Mouse (Mus musculus): ENCODE measurements around the gene Prrx1.

The Prrx1 gene

GRCm38 (mm10) chr1:163313101-163313773 is at the start of gene Prrx1:
Gene Prrx1, minus strand, starts transcription at chr1:163313710.
- in situ Hi-C loops (cut with MboI; ENCODE audit: low sequenced_read_pairs) = no loop called here

GRCm38 (mm10) chr1:163362202-163362601 is 48.7 kb upstream of the Prrx1 start:
- in situ Hi-C loops (cut with MboI; ENCODE audit: low sequenced_read_pairs) = no loop called here

GRCm38 (mm10) chr1:163361376-163361775 is 47.9 kb upstream of the Prrx1 start:
- in situ Hi-C loops (cut with MboI; ENCODE audit: low sequenced_read_pairs) = no loop called here

- in situ Hi-C loops (cut with MboI; ENCODE audit: low sequenced_read_pairs) = no loop called here
Observed at GRCm38 (mm10) chr1:163360796-163361195, 47.3 kb upstream of the Prrx1 start.

- in situ Hi-C loops (cut with MboI; ENCODE audit: low sequenced_read_pairs) = no loop called here
Observed at GRCm38 (mm10) chr1:163359521-163359920, 46.0 kb upstream of the Prrx1 start.

- in situ Hi-C loops (cut with MboI; ENCODE audit: low sequenced_read_pairs) = no loop called here
Observed at GRCm38 (mm10) chr1:163358165-163358564, 44.7 kb upstream of the Prrx1 start.

GRCm38 (mm10) chr1:163357733-163358132 is 44.2 kb upstream of the Prrx1 start:
- in situ Hi-C loops (cut with MboI; ENCODE audit: low sequenced_read_pairs) = no loop called here

GRCm38 (mm10) chr1:163356167-163356566 is 42.7 kb upstream of the Prrx1 start:
- in situ Hi-C loops (cut with MboI; ENCODE audit: low sequenced_read_pairs) = no loop called here

GRCm38 (mm10) chr1:163355626-163356156 is 42.2 kb upstream of the Prrx1 start:
- in situ Hi-C loops (cut with MboI; ENCODE audit: low sequenced_read_pairs) = no loop called here

- in situ Hi-C loops (cut with MboI; ENCODE audit: low sequenced_read_pairs) = no loop called here
Observed at GRCm38 (mm10) chr1:163350988-163351387, 37.5 kb upstream of the Prrx1 start.

GRCm38 (mm10) chr1:163345541-163345940 is 32.0 kb upstream of the Prrx1 start:
- in situ Hi-C loops (cut with MboI; ENCODE audit: low sequenced_read_pairs) = no loop called here

- in situ Hi-C loops (cut with MboI; ENCODE audit: low sequenced_read_pairs) = no loop called here
Observed at GRCm38 (mm10) chr1:163344931-163345330, 31.4 kb upstream of the Prrx1 start.

GRCm38 (mm10) chr1:163339219-163339561 is 25.7 kb upstream of the Prrx1 start:
- in situ Hi-C loops (cut with MboI; ENCODE audit: low sequenced_read_pairs) = no loop called here

- in situ Hi-C loops (cut with MboI; ENCODE audit: low sequenced_read_pairs) = no loop called here
Observed at GRCm38 (mm10) chr1:163338525-163339218, 25.2 kb upstream of the Prrx1 start.

GRCm38 (mm10) chr1:163337821-163338220 is 24.3 kb upstream of the Prrx1 start:
- in situ Hi-C loops (cut with MboI; ENCODE audit: low sequenced_read_pairs) = no loop called here

GRCm38 (mm10) chr1:163327279-163327678 is 13.8 kb upstream of the Prrx1 start:
- in situ Hi-C loops (cut with MboI; ENCODE audit: low sequenced_read_pairs) = no loop called here

- in situ Hi-C loops (cut with MboI; ENCODE audit: low sequenced_read_pairs) = no loop called here
Observed at GRCm38 (mm10) chr1:163319669-163320571, 6.4 kb upstream of the Prrx1 start.

- in situ Hi-C loops (cut with MboI; ENCODE audit: low sequenced_read_pairs) = no loop called here
Observed at GRCm38 (mm10) chr1:163316920-163317319, 3.4 kb upstream of the Prrx1 start.

GRCm38 (mm10) chr1:163314829-163315301 is 1.4 kb upstream of the Prrx1 start:
- in situ Hi-C loops (cut with MboI; ENCODE audit: low sequenced_read_pairs) = no loop called here

GRCm38 (mm10) chr1:163313921-163314725 is 613 bp upstream of the Prrx1 start:
- in situ Hi-C loops (cut with MboI; ENCODE audit: low sequenced_read_pairs) = no loop called here
